Mouse (Mus musculus): ENCODE measurements around the gene Cdh3.
A peak's percentile ranks its signal among the peaks of the same experiment; 100 is the strongest.

Cdh3 gene

DNA sequence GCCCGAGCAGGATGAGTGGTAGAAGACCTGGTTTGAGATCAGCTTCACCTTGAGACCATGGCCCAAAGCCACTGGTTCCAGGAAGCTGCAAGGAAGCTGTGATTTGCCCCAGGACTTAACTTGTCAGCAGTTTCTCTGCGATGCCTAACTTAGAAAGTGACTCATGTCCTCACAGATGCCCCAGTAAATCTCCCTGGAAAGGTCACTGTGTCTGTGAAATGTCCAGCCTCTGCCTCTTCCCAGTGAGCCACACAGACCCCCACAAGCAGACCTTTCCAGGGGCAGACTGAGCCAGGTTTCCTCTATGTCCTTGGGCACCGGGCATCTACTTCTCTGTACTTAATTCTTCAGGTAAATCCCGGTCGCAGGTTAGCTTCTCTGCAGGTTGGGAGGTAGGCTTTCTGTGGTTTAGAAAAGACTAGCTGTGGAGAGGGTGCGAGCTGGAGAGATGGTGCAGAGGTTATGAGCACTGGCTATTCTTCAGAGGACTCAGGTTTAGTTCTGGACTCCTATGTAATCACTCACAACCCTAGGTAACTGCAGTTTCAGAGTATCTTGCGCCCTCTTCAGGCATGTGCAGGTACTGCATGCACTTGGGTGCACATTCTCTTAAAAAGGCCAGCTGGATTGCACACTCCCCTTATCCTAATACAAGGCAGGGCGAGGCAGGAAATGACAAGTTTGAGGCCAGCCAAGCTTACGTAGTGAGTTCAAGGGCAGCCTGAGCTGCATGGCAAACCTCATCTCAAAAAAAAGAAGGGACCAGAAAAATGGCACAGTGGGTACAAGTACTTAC is 16.7 kb downstream of the Cdh3 start:
- DNase-seq = no peak

DNA sequence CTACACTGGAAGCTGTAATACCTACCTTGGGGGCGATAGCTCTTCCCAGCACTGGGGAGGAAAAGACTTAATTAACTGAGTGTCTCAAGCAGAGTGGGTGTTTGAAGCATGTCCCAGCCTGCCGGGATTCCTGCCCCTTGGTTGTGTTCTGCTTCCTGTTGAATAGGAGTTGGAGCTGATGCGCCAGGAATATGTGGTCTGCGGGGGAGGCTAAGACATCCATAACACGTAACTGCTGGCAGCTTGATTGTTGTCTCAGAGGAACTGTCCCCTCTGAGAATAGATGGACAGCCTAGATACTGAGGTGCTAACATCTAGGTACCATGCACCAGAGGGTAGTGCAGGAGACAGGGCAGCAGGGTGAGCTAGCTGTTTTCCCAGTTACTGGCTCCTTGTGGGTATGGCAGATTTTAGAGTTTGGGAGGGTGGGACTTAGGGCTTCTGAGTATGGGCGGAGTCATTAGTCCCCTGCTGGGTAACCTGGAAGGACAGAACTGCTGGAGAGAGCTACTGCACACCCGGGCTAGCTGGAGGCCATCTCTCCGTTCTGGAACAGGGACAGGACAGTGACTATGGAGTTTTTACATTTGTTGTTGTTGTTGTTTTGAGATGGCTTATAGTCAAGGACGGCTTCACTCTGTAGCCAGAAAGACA is 18.0 kb downstream of the Cdh3 start:
- DNase-seq = no peak

- DNase-seq = no peak
These were observed 19.3 kb downstream of the Cdh3 start for GRCm38 (mm10) chr8:106529885-106530482.

DNA sequence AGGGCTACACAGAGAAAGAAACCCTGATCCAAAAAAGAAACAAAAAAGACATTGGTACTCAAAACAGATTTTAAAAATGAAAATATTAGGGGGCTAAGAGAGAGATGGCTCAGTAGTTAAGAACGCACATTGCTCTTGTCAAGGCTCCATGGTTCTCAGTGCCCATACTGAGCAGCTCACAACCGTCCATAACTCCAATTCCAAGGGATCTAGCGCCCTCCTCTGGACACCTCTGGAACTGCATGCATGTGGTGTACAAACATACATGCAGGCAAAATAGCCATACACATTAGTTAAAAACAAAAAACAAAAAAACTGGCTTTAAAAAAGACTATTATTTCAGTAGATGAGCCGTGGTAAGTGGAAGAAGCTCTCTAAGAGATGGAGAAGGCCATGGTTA is 19.9 kb downstream of the Cdh3 start:
- no peak for DNase-seq

DNA sequence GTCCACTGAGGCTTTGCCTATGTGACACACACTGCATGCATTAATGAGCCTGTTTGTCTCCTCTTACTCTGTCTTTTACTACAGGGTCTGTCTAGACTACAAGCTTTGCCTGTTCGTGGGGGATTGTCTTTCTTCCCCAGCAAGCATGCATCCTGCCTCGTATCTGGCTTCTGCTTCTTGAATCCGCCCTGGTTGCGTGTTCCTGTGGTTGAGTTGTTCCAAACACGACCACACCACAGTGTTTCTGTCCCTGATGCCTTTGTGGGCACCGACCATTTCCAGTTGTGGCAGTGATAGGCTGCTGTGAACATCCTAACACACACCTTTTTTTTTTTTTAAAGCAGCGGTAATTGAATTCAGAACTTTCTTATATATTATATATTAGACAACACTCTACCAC is 23.0 kb downstream of the Cdh3 start:
- DNase-seq = no peak

- peak; percentile 16 for DNase-seq
These were observed 23.8 kb downstream of the Cdh3 start for GRCm38 (mm10) chr8:106534449-106534848.

DNA sequence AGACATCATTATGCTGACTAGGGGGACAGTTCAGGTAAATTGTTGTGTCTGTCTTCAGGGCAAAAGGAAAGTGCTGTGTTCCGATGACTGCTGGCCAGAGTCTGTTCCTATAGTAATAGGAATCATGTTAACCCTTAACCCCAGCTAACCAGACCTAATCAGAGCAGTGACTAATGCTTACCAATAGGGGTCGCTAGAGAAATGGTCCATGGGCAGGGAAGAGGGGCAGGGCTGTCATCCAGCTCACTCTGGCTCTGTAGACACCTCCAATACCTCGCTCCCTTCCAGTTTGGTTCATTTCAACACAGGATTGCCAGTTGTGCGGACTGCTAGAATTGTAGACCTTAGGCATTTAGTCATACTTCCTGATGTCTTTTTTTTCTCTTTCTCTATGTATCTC is 24.8 kb downstream of the Cdh3 start:
- DNase-seq = no peak

GRCm38 (mm10) chr8:106539193-106539592 is 28.5 kb downstream of the Cdh3 start:
- DNase-seq = no peak

DNA sequence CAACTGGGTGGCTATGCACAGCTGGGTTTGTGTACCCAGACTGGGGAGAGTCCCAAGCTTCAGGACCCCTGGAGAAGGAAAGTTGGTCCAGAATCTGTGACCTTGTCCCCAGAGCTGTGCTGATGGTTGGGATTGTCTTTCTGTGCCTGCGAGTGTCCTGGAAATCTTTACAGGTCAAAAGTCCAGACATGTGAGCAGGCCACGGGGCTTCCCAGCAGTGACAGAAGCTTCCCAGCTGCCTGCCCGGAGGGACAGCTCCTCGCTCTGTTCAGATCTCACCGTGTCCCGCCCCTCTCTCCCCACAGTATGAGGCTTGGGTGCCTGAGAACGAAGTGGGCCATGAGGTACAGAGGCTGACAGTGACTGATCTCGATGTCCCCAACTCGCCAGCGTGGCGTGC is 30.3 kb downstream of the Cdh3 start:
- no peak for DNase-seq

DNA sequence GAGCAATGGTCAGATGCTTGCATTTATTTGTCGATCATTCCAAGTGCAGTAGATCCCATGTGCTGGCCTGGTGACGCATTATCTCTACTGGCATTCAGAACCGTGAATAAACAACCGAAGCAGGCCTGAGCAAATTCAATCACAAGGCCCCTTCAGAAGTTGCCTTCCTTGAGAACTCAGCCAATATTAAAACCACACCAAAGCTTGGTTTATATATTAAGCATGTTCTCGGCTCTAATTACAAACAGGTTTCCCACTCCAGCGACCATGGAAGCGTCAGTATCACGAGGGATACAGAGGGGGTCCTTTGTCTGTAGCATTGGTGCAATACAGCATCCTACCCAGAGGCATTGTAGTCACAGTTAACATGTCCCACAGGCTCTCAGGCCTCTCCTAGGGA is 32.4 kb downstream of the Cdh3 start:
- no peak for DNase-seq

DNA sequence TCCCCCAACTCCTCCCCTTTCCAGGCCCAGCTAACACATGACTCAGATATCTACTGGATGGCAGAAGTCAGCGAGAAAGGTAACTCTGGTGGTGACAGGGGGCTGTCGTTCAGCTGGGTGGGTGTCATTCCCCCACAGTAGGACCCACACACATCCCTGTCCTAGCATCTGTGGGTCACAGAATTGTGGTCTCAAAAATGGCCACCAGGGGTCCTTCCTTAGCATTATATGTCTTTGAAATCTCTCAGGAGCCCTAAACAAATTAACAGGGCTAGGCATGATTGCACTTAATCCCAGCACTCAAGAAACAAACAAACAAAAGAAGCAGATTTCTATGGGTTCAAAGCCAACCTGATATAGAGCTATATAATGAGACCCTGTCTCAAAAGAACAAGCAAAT is 34.5 kb downstream of the Cdh3 start:
- no peak for DNase-seq

- no peak for DNase-seq
These were observed 36.1 kb downstream of the Cdh3 start for GRCm38 (mm10) chr8:106546746-106547145.

DNA sequence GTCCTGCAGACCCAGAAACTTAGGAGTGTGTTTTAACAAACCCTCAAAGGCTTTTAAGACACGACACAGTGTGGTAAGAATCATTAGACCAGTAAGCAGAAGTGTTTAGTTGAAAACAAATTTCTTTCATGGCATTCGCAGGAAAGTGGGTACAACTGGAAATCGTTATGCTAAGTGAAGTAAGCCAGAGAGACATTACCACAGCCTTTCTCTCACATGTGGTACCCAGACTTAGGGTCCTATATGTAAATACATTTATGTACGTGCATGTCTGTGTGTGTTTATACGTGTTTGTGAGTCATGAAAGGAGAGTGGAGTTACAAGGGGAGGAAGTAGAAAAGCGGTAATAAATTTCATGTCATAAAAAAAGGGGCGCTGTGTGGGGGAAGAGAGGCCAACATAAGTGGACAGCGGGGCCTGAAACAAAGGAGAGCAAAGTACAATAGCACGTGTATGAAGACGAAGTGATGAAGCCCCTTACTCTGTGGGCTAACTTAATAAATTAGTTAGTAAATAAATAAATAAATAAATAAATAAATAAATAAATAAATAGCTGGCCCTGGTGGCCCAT is 37.8 kb downstream of the Cdh3 start:
- no peak for DNase-seq

- DNase-seq = no peak
These were observed 40.2 kb downstream of the Cdh3 start for GRCm38 (mm10) chr8:106550906-106551305.

DNA sequence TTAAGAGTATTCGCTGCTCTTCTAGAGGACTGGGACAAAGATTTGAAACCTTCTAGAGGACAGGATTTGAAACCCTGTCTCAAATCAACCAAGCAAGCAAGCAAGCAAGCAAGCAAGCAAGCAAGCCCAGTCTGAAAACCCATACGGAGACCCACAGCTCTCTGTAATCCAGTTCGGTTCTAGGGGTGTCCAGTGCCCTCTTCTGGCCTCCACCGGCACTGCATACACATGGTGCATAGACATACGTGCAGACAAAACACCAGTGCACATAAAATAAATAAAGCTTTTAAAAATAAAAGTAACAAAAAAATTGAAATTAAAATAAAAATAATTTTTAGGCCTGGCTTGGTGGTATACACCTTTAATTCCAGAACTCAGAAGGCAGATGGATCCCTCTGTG is 43.3 kb downstream of the Cdh3 start:
- no peak for DNase-seq

DNA sequence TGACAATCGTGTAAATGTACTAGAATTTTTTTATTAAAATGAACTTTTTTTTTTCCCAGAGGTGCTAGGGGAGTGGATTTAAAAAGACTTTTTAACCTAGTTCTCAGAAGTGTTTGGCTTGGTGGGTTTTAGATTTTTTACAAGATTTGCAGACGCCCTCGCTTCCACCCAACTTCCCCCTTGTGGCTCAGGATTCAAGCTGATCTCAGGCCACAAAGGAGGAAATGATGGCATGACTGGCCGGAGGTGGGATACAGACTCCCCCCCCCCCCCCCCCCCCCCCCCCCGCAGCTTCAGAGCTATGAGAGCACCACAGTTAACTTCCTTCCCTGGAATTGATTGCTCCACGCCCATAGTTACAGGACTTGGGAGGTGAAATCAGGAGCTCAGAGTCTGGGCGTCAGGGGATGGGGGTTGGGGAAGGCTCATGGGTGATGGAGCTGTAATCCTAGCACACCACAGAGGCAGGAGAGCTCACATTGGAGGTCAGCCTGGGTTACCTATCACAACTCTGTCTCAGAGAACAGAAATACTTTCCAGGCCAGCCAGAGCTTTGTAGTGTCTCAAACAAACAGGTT is 45.5 kb downstream of the Cdh3 start:
- no peak for DNase-seq

DNA sequence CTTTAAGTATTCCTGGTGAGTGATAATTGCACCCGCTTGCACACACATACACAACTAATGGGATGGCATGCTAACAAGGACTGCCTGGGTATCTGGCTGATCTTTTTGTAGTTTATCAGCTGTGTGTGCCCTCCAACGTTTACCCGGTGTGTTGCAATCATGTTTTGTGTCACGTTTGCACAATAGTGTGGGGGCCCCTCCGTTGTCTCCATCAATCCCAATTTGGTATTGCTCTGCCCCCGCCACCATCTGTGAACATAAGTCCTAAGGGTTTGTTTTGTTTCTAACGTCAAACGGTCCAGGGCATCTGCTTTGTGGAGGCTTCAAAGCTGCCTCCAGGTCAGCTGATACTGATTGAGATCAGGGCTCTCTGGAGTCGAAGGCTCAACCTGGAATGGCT is 49.2 kb downstream of the Cdh3 start:
- DNase-seq = no peak

GRCm38 (mm10) chr8:106561097-106561865 is 50.6 kb downstream of the Cdh3 start:
- DNase-seq = no peak

GRCm38 (mm10) chr8:106563691-106564182 is 53.0 kb downstream of the Cdh3 start:
- DNase-seq = no peak

DNA sequence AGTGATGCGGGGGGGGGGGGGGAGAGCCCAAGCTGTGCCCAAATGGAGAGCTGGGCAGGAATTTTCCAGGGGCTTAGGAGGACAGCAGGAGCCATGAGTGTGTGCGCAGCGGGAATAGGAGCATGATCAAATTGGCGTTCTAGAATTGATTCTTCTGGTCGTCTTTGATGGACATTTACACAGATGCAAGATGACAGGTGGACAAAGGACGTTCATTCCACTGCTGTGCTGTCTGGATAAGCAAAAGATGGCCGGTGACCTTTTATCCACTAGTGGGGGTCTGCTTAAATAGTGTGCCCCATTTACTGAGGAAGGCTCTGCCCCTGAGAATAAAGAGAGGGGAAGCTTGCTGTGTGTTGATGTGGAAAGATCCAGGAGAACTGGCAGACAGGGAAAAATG is 58.3 kb downstream of the Cdh3 start:
- DNase-seq = no peak

GRCm38 (mm10) chr8:106570386-106570785 is 59.7 kb downstream of the Cdh3 start:
- DNase-seq = no peak

- no peak for DNase-seq
These were observed 61.0 kb downstream of the Cdh3 start for GRCm38 (mm10) chr8:106571551-106572172.
